Mouse (Mus musculus) hindbrain, embryonic 10.5 days (tissue): Measurements from ENCODE around the gene Gp1ba. TPM values are rescaled to one million over a fixed set of nuclear protein-coding genes. Genes with fewer than 3 reads are reported as not detected.

ENCODE experiments used
- DNase-seq: peaks from one replicate; pipeline ENCODE4 v3.0.0-alpha.2; 2017; ENCODE audit warnings: low spot score
- H3K27ac ChIP-seq: fragments of 300-500 bp; sonication (generic); 2 replicates; pipeline ENCODE4 v1.5.1; 2016; ENCODE audit warnings: mild to moderate bottlenecking, moderate library complexity
- H3K27me3 ChIP-seq: fragments of 300-500 bp; sonication (generic); 2 replicates; pipeline ENCODE4 v1.6.1; 2016; ENCODE audit warnings: mild to moderate bottlenecking; ENCODE audit not compliant: poor library complexity, insufficient read depth, severe bottlenecking
- H3K36me3 ChIP-seq: fragments of 300-500 bp; sonication (generic); 2 replicates; pipeline ENCODE4 v1.6.1; 2016; ENCODE audit warnings: mild to moderate bottlenecking, moderate library complexity
- H3K4me1 ChIP-seq: fragments of 300-500 bp; sonication (generic); replicated peaks from 2 replicates; pipeline ENCODE4 v1.6.1; 2016; ENCODE audit warnings: mild to moderate bottlenecking
- H3K4me3 ChIP-seq: fragments of 300-500 bp; sonication (generic); 2 replicates; pipeline ENCODE4 v1.5.1; 2016; ENCODE audit warnings: mild to moderate bottlenecking, moderate library complexity
- H3K9me3 ChIP-seq: fragments of 300-500 bp; sonication (generic); 2 replicates; pipeline ENCODE4 v1.6.1; 2016; ENCODE audit warnings: mild to moderate bottlenecking, moderate library complexity
- WGBS: fragments of 180-500 bp; shearing (Covaris S2); methylation state at CpG from one replicate; pipeline ENCODE4 v1.1.7; 2016; 5-methylcytosine and 5-hydroxymethylcytosine counted together
- polyA plus RNA-seq: library from polyadenylated mRNA; unstranded; fragments of >200 nt; fragmentation: Nextera tagmentation; extraction: Ambion mirVana; gene quantifications from 2 replicates; pipeline ENCODE4 v1.2.1, GENCODE M21; 2016

Gene Gp1ba
- polyA plus RNA-seq, 1 experiment from 2014 or later: 0.80 TPM

DNA sequence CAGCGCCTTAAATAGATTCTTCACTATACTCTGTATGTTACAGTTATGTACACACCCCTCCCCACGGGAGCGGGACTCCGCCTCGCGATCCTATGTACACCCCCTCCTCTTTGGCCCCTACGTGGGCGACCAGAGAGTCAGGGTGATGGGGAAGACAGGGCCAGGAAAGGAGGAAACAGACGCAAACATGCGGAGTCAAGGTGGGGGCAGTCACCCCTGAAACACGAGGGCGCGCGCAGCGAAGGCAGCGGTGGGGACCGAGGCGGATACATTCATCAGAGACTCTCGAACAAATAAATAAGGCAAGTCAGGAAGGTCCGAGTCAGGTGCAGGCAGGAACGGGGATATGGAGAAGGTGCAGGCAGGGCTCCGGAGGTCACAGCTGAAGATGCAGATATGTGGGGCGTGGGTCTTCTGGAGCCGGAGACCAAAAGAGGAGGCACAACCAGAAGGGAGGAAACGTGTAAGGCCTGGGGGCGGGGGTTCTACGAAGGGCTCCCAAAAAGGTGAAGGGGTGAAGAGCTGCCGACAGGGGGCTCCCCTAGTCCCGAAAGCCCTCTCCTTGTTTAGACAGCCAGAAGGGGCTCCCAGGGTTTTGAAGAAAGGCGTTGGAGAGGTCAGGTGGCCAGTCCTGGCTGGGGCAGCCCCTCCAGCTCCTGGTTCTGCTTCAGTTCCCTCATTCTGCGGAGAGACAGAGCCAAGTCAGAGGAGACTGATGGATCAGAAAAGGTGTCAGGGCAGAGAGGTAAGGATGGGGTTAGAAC is 30.8 kb downstream of the Gp1ba start:
- WGBS: under 1% methylated on average over 31 of the region's 31 CpGs
- DNase-seq: peak; percentile 83
- no peaks in the 10 kb centered on the region for H3K27me3 ChIP-seq
- H3K4me3 ChIP-seq: peak overlapping the region; percentile 80
- no peaks in the 10 kb centered on the region for H3K9me3 ChIP-seq
- H3K27ac ChIP-seq: peak overlapping the region; percentile 96
- H3K4me1 ChIP-seq: peaks cover 43% of the 10 kb centered on the region
- H3K36me3 ChIP-seq: peaks cover 57% of the 10 kb centered on the region

DNA sequence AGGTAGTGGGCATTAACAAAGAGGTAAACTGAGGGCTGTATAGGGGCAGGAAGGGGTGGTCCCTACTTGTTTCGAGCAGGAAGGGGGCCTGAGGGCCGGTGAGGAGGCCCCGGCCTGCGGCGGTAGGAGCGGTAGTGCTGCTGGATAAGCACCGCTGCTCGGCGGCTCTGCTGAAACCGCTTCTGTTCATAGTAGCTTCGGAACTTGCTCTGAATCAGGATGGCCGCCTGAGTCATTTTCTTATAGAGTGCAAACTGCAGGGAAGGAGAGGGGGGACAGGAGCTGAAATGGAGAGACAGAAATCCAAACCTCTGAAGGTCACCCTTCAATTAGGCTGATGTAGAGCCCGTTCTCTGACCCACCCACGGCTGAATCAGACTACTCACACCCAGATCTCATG is 31.6 kb downstream of the Gp1ba start:
- H3K27me3 ChIP-seq: no peaks in the 10 kb centered on the region
- DNase-seq: no peak
- no peaks in the 10 kb centered on the region for H3K9me3 ChIP-seq
- H3K4me3 ChIP-seq: peak overlapping the region; percentile 80
- peak overlapping the region; percentile 96 for H3K27ac ChIP-seq
- H3K4me1 ChIP-seq: peaks cover 43% of the 10 kb centered on the region
- 47% methylated on average over 14 of the region's 14 CpGs for WGBS
- H3K36me3 ChIP-seq: peaks cover 56% of the 10 kb centered on the region

DNA sequence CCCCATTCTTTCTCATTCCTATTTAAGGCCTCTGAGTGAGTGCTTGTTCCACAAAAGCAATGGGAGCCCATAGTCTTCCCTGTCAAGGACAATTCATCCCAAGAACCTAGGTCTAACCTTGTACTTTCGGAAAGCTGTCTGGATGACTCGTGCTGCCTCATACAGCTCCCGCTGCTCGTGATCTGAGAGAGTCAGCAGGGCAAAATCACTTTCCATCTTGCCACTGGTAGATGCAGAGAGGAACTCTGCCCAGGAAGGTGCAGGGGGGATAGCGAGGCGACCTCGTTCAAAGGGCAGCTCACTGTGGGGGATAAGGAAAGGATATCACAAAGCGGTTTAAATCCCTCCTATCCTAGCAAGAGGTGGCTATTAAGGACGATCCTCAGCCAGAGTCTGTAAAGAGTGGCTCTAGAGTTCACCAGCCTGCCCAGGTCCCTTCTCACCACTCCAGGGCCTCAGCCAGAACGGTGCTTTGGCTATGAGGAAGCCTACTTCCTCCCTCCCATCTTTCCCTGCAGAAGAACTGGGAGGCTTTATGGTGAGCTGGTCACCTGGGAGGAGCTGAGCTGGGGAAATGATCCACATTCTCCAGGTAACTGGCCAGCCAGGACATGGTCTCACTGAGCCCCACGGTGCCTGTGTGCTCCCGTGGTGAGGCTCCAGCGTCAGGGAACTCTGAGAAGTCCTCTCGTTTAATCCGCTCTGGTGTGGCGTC is 32.6 kb downstream of the Gp1ba start:
- H3K9me3 ChIP-seq: no peaks in the 10 kb centered on the region
- no peaks in the 10 kb centered on the region for H3K27me3 ChIP-seq
- DNase-seq: no peak
- H3K27ac ChIP-seq: no peak overlapping the region
- H3K4me3 ChIP-seq: peak overlapping the region; percentile 80; the same call in 1 of the 2 replicates
- H3K4me1 ChIP-seq: peaks cover 43% of the 10 kb centered on the region
- WGBS: 83% methylated on average over 16 of the region's 16 CpGs
- H3K36me3 ChIP-seq: peaks cover 58% of the 10 kb centered on the region

DNA sequence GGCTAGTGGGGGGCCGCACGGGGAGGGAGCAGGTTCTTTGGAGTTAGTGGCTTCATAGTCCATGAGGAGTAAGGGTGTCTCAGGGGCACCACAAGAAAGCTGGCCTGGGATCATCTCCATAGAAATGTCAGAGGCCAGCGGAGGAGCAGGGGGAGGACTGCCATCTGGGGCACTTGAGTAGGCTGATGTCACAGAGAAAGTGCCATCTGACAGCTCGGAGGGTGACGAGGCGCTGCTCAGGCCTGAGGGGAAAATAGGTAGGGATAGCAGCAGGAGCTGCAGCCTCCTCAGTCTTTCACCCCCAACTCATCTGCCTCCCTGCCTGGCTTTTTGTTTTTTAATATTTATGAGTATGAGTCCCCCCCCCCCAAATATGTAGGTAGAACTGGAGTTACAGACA is 35.1 kb downstream of the Gp1ba start:
- Histone ChIP-seq H3K4me3 (no peak overlapping the region), H3K9me3 (no peaks in the 10 kb centered on the region), H3K27me3 (no peaks in the 10 kb centered on the region), H3K36me3 (peaks cover 58% of the 10 kb centered on the region), H3K27ac (peak overlapping the region; percentile 30; the same call in 1 of the 2 replicates), H3K4me1 (peaks cover 38% of the 10 kb centered on the region)
- no peak for DNase-seq
- WGBS: 55% methylated on average over 6 of the region's 6 CpGs

DNA sequence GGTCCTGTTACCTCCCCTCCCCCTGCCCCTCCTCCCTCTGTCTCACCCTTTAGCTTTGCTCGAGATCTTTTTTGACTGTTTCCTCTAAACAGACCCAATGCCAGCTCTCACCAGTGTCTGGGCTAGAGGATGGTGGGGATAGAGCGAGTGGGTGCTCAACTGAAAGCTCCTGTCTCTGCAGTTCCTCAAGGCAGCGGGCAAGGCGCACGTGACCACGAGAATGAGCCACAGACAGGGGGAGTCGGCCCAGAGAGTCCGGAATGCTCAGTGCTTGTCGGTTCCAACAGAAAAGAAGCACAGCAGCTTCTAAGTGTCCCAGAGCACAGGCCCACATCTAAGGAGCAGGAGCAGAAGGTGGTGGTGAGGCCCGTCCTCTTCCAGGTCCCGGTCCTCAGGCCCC is 35.6 kb downstream of the Gp1ba start:
- H3K27me3 ChIP-seq: no peaks in the 10 kb centered on the region
- H3K9me3 ChIP-seq: no peaks in the 10 kb centered on the region
- 65% methylated on average over 11 of the region's 11 CpGs for WGBS
- H3K27ac ChIP-seq: 0 out of 2 replicates have a peak overlapping the region, but pooled peaks have one; percentile 30
- no peak for DNase-seq
- H3K4me3 ChIP-seq: no peak overlapping the region
- H3K36me3 ChIP-seq: peaks cover 63% of the 10 kb centered on the region
- H3K4me1 ChIP-seq: peaks cover 37% of the 10 kb centered on the region

DNA sequence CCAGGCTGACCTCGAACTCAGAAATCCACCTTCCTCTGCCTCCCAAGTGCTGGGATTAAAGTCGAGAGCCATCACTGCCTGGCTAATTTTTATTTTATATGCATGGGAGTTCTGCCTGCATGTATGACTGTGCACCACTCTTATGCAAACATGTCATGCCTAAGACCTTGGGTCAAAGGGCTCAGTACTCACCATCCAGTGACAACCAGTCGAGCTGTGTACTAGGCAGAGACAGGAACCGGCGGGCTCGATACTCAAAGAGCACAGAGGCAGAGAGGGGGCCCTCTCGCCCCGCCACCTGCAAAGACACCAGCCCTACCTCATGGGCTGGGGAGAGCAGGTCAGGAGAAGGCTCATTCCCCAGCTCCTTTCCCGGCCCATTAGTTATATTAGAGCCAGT is 39.2 kb downstream of the Gp1ba start:
- Histone ChIP-seq H3K27ac (no peak overlapping the region), H3K36me3 (peaks cover 66% of the 10 kb centered on the region), H3K9me3 (no peaks in the 10 kb centered on the region), H3K4me1 (peaks cover 40% of the 10 kb centered on the region), H3K4me3 (no peak overlapping the region), H3K27me3 (no peaks in the 10 kb centered on the region)
- DNase-seq: no peak
- WGBS: 75% methylated on average over 9 of the region's 9 CpGs

DNA sequence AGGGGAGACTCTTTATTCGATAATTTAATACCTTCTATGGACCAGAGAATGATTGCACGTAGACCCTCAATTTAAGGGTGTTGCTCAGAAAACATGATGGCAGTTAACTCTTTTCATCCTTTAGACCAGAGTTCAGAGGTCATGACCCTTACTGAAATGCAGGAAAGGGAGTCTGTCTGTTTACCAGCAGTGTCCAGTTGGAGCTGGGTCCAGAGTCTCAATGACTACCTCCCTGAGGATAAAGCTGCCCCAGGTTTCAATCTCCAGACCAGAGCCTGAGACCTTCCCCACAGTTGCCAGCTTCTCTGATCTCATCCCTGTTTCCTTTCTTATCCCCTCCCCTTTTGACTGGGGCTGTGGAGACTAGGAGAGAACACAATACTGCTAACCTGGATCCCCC is 39.7 kb downstream of the Gp1ba start:
- Histone ChIP-seq H3K9me3 (no peaks in the 10 kb centered on the region), H3K4me3 (no peak overlapping the region), H3K4me1 (peaks cover 42% of the 10 kb centered on the region), H3K36me3 (peaks cover 71% of the 10 kb centered on the region), H3K27ac (no peak overlapping the region), H3K27me3 (no peaks in the 10 kb centered on the region)
- WGBS: 60% methylated on average over 2 of the region's 2 CpGs
- no peak for DNase-seq

DNA sequence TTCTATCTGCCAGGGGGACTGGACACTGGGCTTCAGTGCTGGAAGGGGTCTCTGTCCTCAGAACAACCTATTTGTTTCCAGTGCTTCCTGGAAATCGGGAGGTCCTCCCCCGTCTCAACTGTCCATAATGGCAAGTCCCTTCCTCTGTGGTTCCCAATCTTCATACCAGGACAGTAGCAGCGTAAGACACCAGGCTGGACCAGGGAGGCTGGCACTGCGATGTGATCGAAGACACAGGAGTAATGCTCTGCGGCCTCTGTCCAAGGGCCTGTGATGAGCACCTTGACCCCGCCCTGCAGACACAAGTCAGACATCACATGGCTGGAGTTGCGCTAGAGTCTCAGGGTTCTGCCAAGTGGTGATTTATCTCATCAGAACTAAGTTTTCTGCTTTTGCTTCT is 40.4 kb downstream of the Gp1ba start:
- Histone ChIP-seq H3K9me3 (no peaks in the 10 kb centered on the region), H3K4me1 (peaks cover 35% of the 10 kb centered on the region), H3K27me3 (no peaks in the 10 kb centered on the region), H3K4me3 (no peak overlapping the region), H3K36me3 (peaks cover 71% of the 10 kb centered on the region), H3K27ac (no peak overlapping the region)
- WGBS: 97% methylated on average over 8 of the region's 8 CpGs
- DNase-seq: no peak

DNA sequence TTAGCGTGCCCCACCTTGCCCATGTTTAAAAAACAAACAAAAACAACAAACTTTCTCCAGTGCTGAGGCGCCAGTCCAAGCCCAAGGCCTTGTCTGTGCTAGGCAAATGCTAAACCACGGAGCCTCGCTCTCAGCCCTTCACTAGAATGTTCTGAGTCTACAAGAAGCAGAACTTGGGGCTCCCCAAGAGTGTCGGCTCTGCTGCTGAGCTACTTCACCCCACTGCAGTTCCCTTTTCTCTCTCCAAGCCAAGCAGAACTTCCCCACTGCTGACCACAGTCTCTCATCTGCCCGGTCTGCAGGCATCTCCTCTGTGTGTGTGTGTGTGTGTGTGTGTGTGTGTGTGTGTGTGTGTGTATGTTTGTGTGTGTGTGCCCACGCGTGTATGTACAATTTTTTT is 41.0 kb downstream of the Gp1ba start:
- DNase-seq: no peak
- Histone ChIP-seq H3K27me3 (no peaks in the 10 kb centered on the region), H3K4me1 (peaks cover 34% of the 10 kb centered on the region), H3K9me3 (no peaks in the 10 kb centered on the region), H3K36me3 (peaks cover 73% of the 10 kb centered on the region), H3K27ac (no peak overlapping the region), H3K4me3 (no peak overlapping the region)
- 84% methylated on average over 8 of the region's 8 CpGs for WGBS

DNA sequence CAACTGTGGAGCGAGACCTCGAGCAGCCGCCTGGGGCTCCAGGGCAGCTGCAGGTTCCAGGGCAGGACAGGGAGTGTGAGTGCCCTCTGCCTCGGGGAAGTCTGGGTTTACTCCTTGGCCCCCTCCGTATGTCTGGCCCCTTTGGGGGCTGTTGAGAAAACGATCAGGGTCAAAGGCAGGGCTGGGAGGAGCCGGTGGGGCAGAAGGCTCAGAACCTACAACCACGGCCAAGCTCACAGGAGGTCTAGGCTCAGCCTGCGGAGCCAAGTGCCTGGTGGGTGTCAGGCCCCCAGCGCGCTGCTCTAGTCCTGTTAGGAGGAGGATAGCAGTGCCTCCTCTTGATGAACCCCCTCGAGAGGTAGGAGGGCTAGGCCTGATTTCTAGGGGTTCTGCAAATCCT is 42.2 kb downstream of the Gp1ba start:
- H3K27ac ChIP-seq: peak overlapping the region; percentile 81
- H3K27me3 ChIP-seq: no peaks in the 10 kb centered on the region
- peaks cover 36% of the 10 kb centered on the region for H3K4me1 ChIP-seq
- 0 out of 2 replicates have a peak overlapping the region, but pooled peaks have one; percentile 0 for H3K4me3 ChIP-seq
- DNase-seq: no peak
- 55% methylated on average over 12 of the region's 12 CpGs for WGBS
- H3K9me3 ChIP-seq: no peaks in the 10 kb centered on the region
- H3K36me3 ChIP-seq: peaks cover 69% of the 10 kb centered on the region

DNA sequence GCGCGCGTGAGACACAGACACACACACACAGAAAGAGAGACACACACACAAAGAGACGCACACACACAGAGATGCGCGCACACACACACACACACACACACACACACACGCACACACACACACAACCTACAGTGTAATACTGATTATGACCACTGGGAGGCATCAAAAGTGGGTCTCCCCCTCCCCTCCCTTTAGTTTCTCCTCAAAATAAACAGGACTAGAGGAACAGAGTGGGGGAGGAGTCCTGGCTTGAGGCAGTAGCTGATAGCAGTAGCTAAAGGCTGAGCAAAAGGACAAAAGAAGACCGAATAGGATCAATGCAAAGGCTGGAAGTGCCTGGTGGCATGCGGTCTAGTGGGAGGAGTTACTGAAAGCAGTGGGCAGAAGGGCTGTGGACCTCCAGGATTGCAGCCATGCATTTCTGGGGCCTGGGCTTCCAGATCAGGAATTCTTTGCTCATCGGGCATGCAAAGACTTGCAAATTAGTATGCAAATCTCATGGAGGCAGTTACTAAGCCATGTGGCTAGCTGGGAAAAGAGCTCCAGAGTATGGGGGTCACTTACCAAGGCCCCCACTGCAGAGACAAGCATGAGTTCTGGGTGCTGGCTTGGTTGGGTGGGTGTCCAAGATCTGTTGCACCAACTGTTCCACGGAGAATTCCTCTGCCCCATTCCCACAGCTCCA is 43.1 kb downstream of the Gp1ba start:
- peaks cover 62% of the 10 kb centered on the region for H3K36me3 ChIP-seq
- 13% methylated on average over 11 of the region's 11 CpGs for WGBS
- peaks cover 45% of the 10 kb centered on the region for H3K4me1 ChIP-seq
- H3K27ac ChIP-seq: peak overlapping the region; percentile 81
- H3K27me3 ChIP-seq: no peaks in the 10 kb centered on the region
- DNase-seq: peak; percentile 72
- peak overlapping the region; percentile 20; the same call in 1 of the 2 replicates for H3K4me3 ChIP-seq
- H3K9me3 ChIP-seq: no peaks in the 10 kb centered on the region

DNA sequence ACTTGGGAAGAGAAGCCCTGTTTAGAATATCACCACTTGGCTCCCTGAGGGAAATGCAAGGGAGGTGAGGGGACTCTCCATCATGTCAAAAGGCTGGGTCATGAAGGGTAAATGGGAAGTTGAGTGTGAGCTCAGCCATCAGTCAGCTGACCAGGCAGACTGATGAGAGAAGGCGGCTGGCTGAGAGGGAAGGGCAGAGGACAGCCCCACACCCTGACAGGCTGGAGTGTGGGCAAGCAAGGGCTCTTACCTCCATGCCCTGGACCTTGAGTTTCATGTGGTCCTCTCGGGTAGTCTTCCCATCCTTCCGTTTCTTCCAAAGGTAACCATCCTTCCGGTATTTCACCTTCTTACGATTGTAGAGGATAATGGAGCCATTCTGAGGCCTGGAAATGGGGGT is 44.7 kb downstream of the Gp1ba start:
- peaks cover 56% of the 10 kb centered on the region for H3K36me3 ChIP-seq

More for the DNA sequence above, 44.7 kb downstream of the Gp1ba start:
- WGBS: 89% methylated on average over 5 of the region's 5 CpGs
- no peak overlapping the region for H3K4me3 ChIP-seq
- peaks cover 56% of the 10 kb centered on the region for H3K4me1 ChIP-seq
- no peak overlapping the region for H3K27ac ChIP-seq
- H3K27me3 ChIP-seq: no peaks in the 10 kb centered on the region
- DNase-seq: no peak
- no peaks in the 10 kb centered on the region for H3K9me3 ChIP-seq
